In the genomic region with DNA sequence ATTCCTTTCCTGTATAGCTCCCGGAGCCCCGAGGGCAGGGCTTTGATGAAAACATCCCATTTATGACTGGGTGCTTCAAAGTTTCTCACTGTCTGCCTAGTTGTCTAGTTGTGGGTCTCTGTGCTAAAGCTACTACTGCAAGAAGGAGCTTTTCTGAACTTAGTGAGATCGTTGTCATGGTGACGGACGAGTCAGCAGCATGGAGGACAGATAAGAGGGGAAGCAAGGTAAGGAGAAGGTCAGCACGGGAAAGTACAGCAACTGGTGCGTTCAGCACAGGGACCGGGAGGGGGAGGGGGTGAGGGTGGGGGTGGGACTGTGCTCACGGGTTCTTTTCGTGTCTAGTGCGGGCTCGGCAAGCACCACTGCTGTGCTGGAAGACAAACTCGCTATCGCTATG, we compare ENCODE assay signal across 9 mouse cellular contexts. TPM values are rescaled to one million over a fixed set of nuclear protein-coding genes. Genes with fewer than 3 reads are reported as not detected.
DNase-seq lines count a peak whose midpoint lies in the region; ATAC-seq lines count a peak whose summit lies in the region.
"Had no signal": no experiment of that assay in that cellular context is flagged by ENCODE, and none has a peak within 500 bp of the region (broad histone marks: within the 10 kb centered on the region; RNA-seq: fewer than 3 reads in every experiment).

No protein-coding gene starts in this region.

- H3K4me2 ChIP-seq in liver, embryonic 11.5 days: peak overlapping the region; percentile 17; the same call in 1 of the 2 replicates
- H3K4me2 ChIP-seq in liver, embryonic 12.5 days: no peak overlapping the region
- peak overlapping the region; percentile 28; the same call in 1 of the 2 replicates for H3K4me2 ChIP-seq in midbrain, embryonic 16.5 days (ENCODE audit: low read length)

- H3K27ac ChIP-seq in liver, embryonic 11.5 days (ENCODE audit: low read depth, low read length): no peak overlapping the region
- H3K27ac ChIP-seq in liver, embryonic 12.5 days: no peak overlapping the region
- H3K27ac ChIP-seq in midbrain, embryonic 16.5 days (ENCODE audit: low read length): no peak overlapping the region

- H3K4me3 ChIP-seq in liver, embryonic 11.5 days (ENCODE audit: low read depth, low read length): no peak overlapping the region
- H3K4me3 ChIP-seq in liver, embryonic 12.5 days: no peak overlapping the region
- H3K4me3 ChIP-seq in midbrain, embryonic 16.5 days (ENCODE audit: low read depth, low read length): no peak overlapping the region

- H3K36me3 ChIP-seq in liver, embryonic 11.5 days (ENCODE audit: control insufficient read depth, insufficient read depth, low read length): no peaks in the 10 kb centered on the region
- no peaks in the 10 kb centered on the region for H3K36me3 ChIP-seq in liver, embryonic 12.5 days
- no peaks in the 10 kb centered on the region for H3K36me3 ChIP-seq in midbrain, embryonic 16.5 days (ENCODE audit: control insufficient read depth, insufficient read depth, low read length)

- H3K4me1 ChIP-seq in liver, embryonic 11.5 days (replicated peaks; ENCODE audit: control insufficient read depth, insufficient read depth, low read length): 0 out of 2 replicates have a peak, but pooled peaks cover 4% of the 10 kb centered on the region
- H3K4me1 ChIP-seq in liver, embryonic 12.5 days: peaks cover 4% of the 10 kb centered on the region; the same call in 1 of the 2 replicates
- H3K4me1 ChIP-seq in midbrain, embryonic 16.5 days (ENCODE audit: control insufficient read depth, insufficient read depth, low read length): peaks cover 30% of the 10 kb centered on the region

- ATAC-seq in liver, embryonic 11.5 days (replicated peaks; ENCODE audit: low FRiP score): no peak
- no peak for ATAC-seq in liver, embryonic 12.5 days
- ATAC-seq in midbrain, embryonic 16.5 days: peak; percentile 69

- 43% methylated on average over 14 of the region's 14 CpGs for WGBS in liver, embryonic 11.5 days
- WGBS in liver, embryonic 12.5 days (ENCODE audit: insufficient replicate concordance): 44% methylated on average over 14 of the region's 14 CpGs
- 51% methylated on average over 14 of the region's 14 CpGs for WGBS in midbrain, embryonic 16.5 days

- intact Hi-C loops in gastrocnemius, postnatal 14 days (cut with DNase I; ENCODE audit: low total_unique reads): no loop called here

- no peaks in the 10 kb centered on the region for H3K9me3 ChIP-seq in liver, embryonic 11.5 days (ENCODE audit: control insufficient read depth, low read length)
- H3K9me3 ChIP-seq in liver, embryonic 12.5 days (replicated peaks): no peaks in the 10 kb centered on the region
- no peaks in the 10 kb centered on the region for H3K9me3 ChIP-seq in midbrain, embryonic 16.5 days (replicated peaks; ENCODE audit: control insufficient read depth, low read length, poor library complexity, severe bottlenecking)

- H3K27me3 ChIP-seq in liver, embryonic 11.5 days (replicated peaks; ENCODE audit: control insufficient read depth, insufficient read depth, low read length): no peaks in the 10 kb centered on the region
- H3K27me3 ChIP-seq in liver, embryonic 12.5 days (replicated peaks): no peaks in the 10 kb centered on the region
- no peaks in the 10 kb centered on the region for H3K27me3 ChIP-seq in midbrain, embryonic 16.5 days (ENCODE audit: control insufficient read depth, insufficient read depth, low read depth, low read length)

- peak; percentile 28 to 38 for DNase-seq in frontal cortex, adult 2 months (ENCODE audit: extremely low spot score in 1 of 2, low spot score in 1 of 2)
- no peak for DNase-seq in frontal cortex, postnatal 25 days (ENCODE audit: low spot score in 2 of 2)
- no peak for DNase-seq in liver, embryonic 11.5 days (ENCODE audit: low spot score)
- peak; percentile 37 for DNase-seq in adrenal gland, postnatal 25 days
- no peak for DNase-seq in thymus, postnatal 4 days
- no peak for DNase-seq in gastrocnemius, postnatal 14 days
- DNase-seq: lung, postnatal 10 days had no signal

- no peak overlapping the region for H3K9ac ChIP-seq in liver, embryonic 11.5 days (ENCODE audit: low read depth, low read length)
- H3K9ac ChIP-seq in liver, embryonic 12.5 days: no peak overlapping the region
- no peak overlapping the region for H3K9ac ChIP-seq in midbrain, embryonic 16.5 days (ENCODE audit: low read depth, low read length)

RNA-seq across cellular contexts. Expression of gene Wdfy3, which starts 43.3 kb away (rescaled TPM):
- polyA plus RNA-seq in frontal cortex, adult 2 months (2012; rRNA removed): 44.3 and 50.3 TPM in 2 replicates
- polyA plus RNA-seq in liver, embryonic 11.5 days (2014; fragmentation: Nextera tagmentation; extraction: Ambion mirVana): 10.4 and 12.7 TPM in 2 replicates
- 7.4 and 7.8 TPM in 2 replicates for polyA plus RNA-seq in liver, embryonic 12.5 days (2016; fragmentation: Nextera tagmentation; extraction: Ambion mirVana)
- total RNA-seq in adrenal gland, postnatal 25 days (2021): 49.6 and 54.3 TPM in 2 replicates
- polyA plus RNA-seq in midbrain, embryonic 16.5 days (2015; fragmentation: Nextera tagmentation; extraction: Ambion mirVana): 27.0 and 31.1 TPM in 2 replicates
- 10 to 100 TPM; 21.5 to 23.0 TPM for total RNA-seq in gastrocnemius, postnatal 14 days (2021)

Comparison
In these comparisons a context has a peak if more than half of its experiments do, and no peak if none do; other contexts are left out.
1. DNase-seq: peak in frontal cortex, adult 2 months (2 of 2) and adrenal gland, postnatal 25 days (single experiment); none in frontal cortex, postnatal 25 days (0 of 2), liver, embryonic 11.5 days (single experiment), thymus, postnatal 4 days (single experiment) and gastrocnemius, postnatal 14 days (single experiment).